Mouse (Mus musculus) limb, embryonic 13.5 days (tissue): ENCODE data around the gene Nrp2. TPM values are rescaled to one million over a fixed set of nuclear protein-coding genes. Genes with fewer than 3 reads are reported as not detected.

Source experiments
- ATAC-seq: fragments of 200-750 bp; cut with Nextera tagmentation; 2 replicates; pipeline ENCODE4 v1.8.0; 2017; ENCODE audit warnings: low read depth, moderate number of reproducible peaks, moderate TSS enrichment; ENCODE audit not compliant: low FRiP score
- H3K27ac ChIP-seq: fragments of 300-500 bp; sonication (generic); 2 replicates; pipeline ENCODE4 v1.5.1; 2015; ENCODE audit warnings: inconsistent platforms, mild to moderate bottlenecking, moderate library complexity
- H3K27me3 ChIP-seq: fragments of 300-500 bp; sonication (generic); 2 replicates; pipeline ENCODE4 v1.6.1; 2015; ENCODE audit warnings: mild to moderate bottlenecking, inconsistent platforms
- H3K36me3 ChIP-seq: fragments of 300-500 bp; sonication (generic); 2 replicates; pipeline ENCODE4 v1.6.1; 2015; ENCODE audit warnings: inconsistent platforms, mild to moderate bottlenecking, moderate library complexity
- H3K4me1 ChIP-seq: fragments of 300-500 bp; sonication (generic); 2 replicates; pipeline ENCODE4 v1.6.1; 2015; ENCODE audit warnings: inconsistent platforms
- H3K4me2 ChIP-seq: fragments of 300-500 bp; sonication (generic); replicated peaks from 2 replicates; pipeline ENCODE4 v1.6.1; 2015; ENCODE audit warnings: inconsistent platforms, mild to moderate bottlenecking, moderate library complexity
- H3K4me3 ChIP-seq: fragments of 300-500 bp; sonication (generic); 2 replicates; pipeline ENCODE4 v1.5.1; 2015; ENCODE audit warnings: moderate library complexity, mild to moderate bottlenecking, inconsistent platforms
- H3K9ac ChIP-seq: fragments of 300-500 bp; sonication (generic); 2 replicates; pipeline ENCODE4 v1.6.1; 2015; ENCODE audit warnings: mild to moderate bottlenecking, inconsistent platforms
- H3K9me3 ChIP-seq: fragments of 300-500 bp; sonication (generic); 2 replicates; pipeline ENCODE4 v1.6.1; 2016; ENCODE audit warnings: inconsistent platforms
- WGBS: fragments of 180-500 bp; shearing (Covaris S2); methylation state at CpG from one replicate; pipeline ENCODE4 v1.1.7; 2015; 5-methylcytosine and 5-hydroxymethylcytosine counted together
- polyA plus RNA-seq: library from polyadenylated mRNA; unstranded; fragments of >200 nt; fragmentation: Nextera tagmentation; extraction: Ambion mirVana; gene quantifications from 2 replicates; pipeline ENCODE4 v1.2.1, GENCODE M21; 2015

The Nrp2 gene
- polyA plus RNA-seq, 1 experiment from 2014 or later = 39.6 TPM

GRCm38 (mm10) chr1:62706085-62707021 lies 3.3 kb downstream of the Nrp2 start:
- H3K9me3 ChIP-seq = no peaks in the 10 kb centered on the region
- WGBS = under 1% methylated on average over 73 of the region's 73 CpGs
- H3K27me3 ChIP-seq = peaks cover 36% of the 10 kb centered on the region
- peak overlapping the region; percentile 71 for H3K4me3 ChIP-seq
- no peaks in the 10 kb centered on the region for H3K36me3 ChIP-seq
- peak overlapping the region; percentile 85 for H3K9ac ChIP-seq
- peak; percentile 37 for ATAC-seq
- H3K4me2 ChIP-seq = peak overlapping the region; percentile 97
- H3K27ac ChIP-seq = peak overlapping the region; percentile 80
- H3K4me1 ChIP-seq = peaks cover 67% of the 10 kb centered on the region

- Histone ChIP-seq H3K4me1 (peaks cover 64% of the 10 kb centered on the region), H3K27ac (peak overlapping the region; percentile 80), H3K27me3 (peaks cover 28% of the 10 kb centered on the region), H3K36me3 (no peaks in the 10 kb centered on the region), H3K4me2 (peak overlapping the region; percentile 97), H3K9me3 (no peaks in the 10 kb centered on the region), H3K4me3 (peak overlapping the region; percentile 71), H3K9ac (peak overlapping the region; percentile 85)
- under 1% methylated on average over 35 of the region's 35 CpGs for WGBS
- no peak; the same call in 1 of the 2 replicates for ATAC-seq
These were observed 4.2 kb downstream of the Nrp2 start for GRCm38 (mm10) chr1:62707101-62707912.

DNA sequence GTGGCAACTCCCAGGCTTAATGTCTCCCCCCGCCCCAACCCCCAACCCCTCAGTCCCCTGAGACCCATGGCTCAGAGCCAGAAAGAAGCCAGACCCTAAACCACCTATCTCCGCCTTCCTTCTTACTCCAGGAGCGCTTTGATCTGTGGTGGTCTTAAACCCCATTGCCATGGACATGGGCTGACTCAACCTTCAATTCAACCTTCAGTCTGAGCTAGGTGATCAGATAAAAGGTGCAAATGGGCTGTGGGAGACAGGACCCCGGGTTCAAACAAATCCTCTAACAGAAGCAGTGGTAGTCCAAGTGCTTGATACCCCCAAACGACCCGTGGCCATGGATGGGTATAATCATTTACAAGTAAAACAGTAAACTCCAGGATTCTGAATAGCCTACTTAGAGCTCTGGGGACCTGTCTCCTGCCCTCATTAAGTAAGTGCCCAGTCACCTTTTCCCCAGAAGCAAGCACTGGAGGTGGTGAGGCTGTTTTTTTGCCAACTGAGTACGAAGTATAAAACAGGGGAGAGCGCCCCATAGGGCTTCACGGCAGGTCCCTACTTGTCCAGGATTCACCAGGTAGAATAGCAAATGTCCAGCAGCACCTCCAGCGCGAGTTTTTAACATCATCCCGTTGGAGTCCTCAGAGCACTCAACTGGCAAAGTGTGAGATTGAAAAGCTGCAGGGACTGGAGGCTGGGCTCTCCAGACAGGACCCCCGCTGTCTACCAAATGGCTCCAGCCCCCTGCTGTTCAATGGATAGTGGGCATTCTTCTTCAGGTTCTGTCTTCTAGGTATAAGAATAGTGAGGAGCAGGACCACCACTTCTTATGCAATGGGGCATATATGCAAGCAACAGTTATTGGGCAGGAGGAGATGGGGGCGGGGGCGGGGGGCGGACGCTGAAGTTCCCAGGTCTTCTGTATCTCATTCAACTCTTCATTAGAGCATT lies 5.1 kb downstream of the Nrp2 start:
- ATAC-seq = no peak

GRCm38 (mm10) chr1:62709770-62710335 lies 6.8 kb downstream of the Nrp2 start:
- Histone ChIP-seq H3K27ac (no peak overlapping the region; the same call in 1 of the 2 replicates), H3K4me3 (no peak overlapping the region), H3K9ac (0 out of 2 replicates have a peak overlapping the region, but pooled peaks have one; percentile 21), H3K4me1 (peaks cover 67% of the 10 kb centered on the region), H3K4me2 (peak overlapping the region; percentile 97), H3K27me3 (peaks cover 19% of the 10 kb centered on the region), H3K9me3 (no peaks in the 10 kb centered on the region), H3K36me3 (no peaks in the 10 kb centered on the region)
- ATAC-seq = no peak
- WGBS = 22% methylated on average over 5 of the region's 5 CpGs

More for the DNA sequence above, 5.1 kb downstream of the Nrp2 start:
- H3K36me3 ChIP-seq = no peaks in the 10 kb centered on the region
- peak overlapping the region; percentile 85; the same call in 1 of the 2 replicates for H3K9ac ChIP-seq
- H3K4me1 ChIP-seq = peaks cover 67% of the 10 kb centered on the region
- WGBS = 14% methylated on average over 17 of the region's 17 CpGs
- H3K4me2 ChIP-seq = peak overlapping the region; percentile 97
- peak overlapping the region; percentile 71 for H3K4me3 ChIP-seq
- peaks cover 26% of the 10 kb centered on the region for H3K27me3 ChIP-seq
- no peak overlapping the region for H3K27ac ChIP-seq
- H3K9me3 ChIP-seq = no peaks in the 10 kb centered on the region

GRCm38 (mm10) chr1:62713021-62713676 lies 10.1 kb downstream of the Nrp2 start:
- no peak overlapping the region for H3K4me2 ChIP-seq
- ATAC-seq = no peak
- H3K4me3 ChIP-seq = no peak overlapping the region
- H3K27me3 ChIP-seq = peaks cover 9% of the 10 kb centered on the region
- H3K9me3 ChIP-seq = no peaks in the 10 kb centered on the region
- WGBS = 64% methylated on average over 17 of the region's 17 CpGs
- H3K36me3 ChIP-seq = no peaks in the 10 kb centered on the region
- peaks cover 72% of the 10 kb centered on the region for H3K4me1 ChIP-seq
- no peak overlapping the region for H3K9ac ChIP-seq
- H3K27ac ChIP-seq = no peak overlapping the region

GRCm38 (mm10) chr1:62715004-62715403 lies 11.9 kb downstream of the Nrp2 start:
- Histone ChIP-seq H3K27me3 (no peaks in the 10 kb centered on the region; the same call in 1 of the 2 replicates), H3K9me3 (no peaks in the 10 kb centered on the region), H3K4me2 (no peak overlapping the region), H3K36me3 (peaks cover 11% of the 10 kb centered on the region; the same call in 1 of the 2 replicates), H3K4me1 (peaks cover 71% of the 10 kb centered on the region), H3K27ac (no peak overlapping the region), H3K4me3 (no peak overlapping the region), H3K9ac (no peak overlapping the region)
- WGBS = 85% methylated on average over 1 of the region's 1 CpGs
- no peak for ATAC-seq

DNA sequence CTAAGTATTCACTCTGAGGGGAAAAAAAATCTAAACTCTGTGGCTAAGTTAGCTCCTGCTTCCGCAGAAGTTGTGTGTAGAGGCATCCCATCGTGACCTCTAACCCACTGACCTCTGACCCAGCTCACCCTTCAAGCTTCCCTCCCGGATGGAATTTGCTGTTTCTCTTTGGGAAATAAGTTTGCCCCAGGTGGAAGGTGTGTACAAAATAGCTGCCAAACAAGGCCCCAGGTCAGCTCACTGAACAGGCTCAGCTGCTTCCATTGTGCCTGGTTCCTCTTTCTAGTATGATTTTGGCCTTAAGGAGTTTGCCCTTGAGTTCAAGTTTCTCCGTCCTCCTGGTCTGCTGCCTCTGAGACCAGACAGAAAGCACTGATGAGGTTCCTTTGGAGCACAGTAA lies 12.6 kb downstream of the Nrp2 start:
- Histone ChIP-seq H3K27me3 (no peaks in the 10 kb centered on the region), H3K27ac (no peak overlapping the region), H3K9me3 (no peaks in the 10 kb centered on the region), H3K9ac (no peak overlapping the region), H3K36me3 (peaks cover 17% of the 10 kb centered on the region; the same call in 1 of the 2 replicates), H3K4me1 (peaks cover 71% of the 10 kb centered on the region), H3K4me3 (no peak overlapping the region), H3K4me2 (0 out of 2 replicates have a peak overlapping the region, but pooled peaks have one; percentile 7)
- WGBS = 46% methylated on average over 4 of the region's 4 CpGs
- ATAC-seq = no peak

- ATAC-seq = 0 out of 2 replicates have a peak, but pooled peaks have one; percentile 45
- 24% methylated on average over 10 of the region's 10 CpGs for WGBS
- peak overlapping the region; percentile 34 for H3K4me2 ChIP-seq
- no peak overlapping the region for H3K4me3 ChIP-seq
- H3K4me1 ChIP-seq = peaks cover 69% of the 10 kb centered on the region
- H3K27me3 ChIP-seq = no peaks in the 10 kb centered on the region
- no peak overlapping the region for H3K27ac ChIP-seq
- H3K36me3 ChIP-seq = peaks cover 23% of the 10 kb centered on the region
- H3K9ac ChIP-seq = no peak overlapping the region
- H3K9me3 ChIP-seq = no peaks in the 10 kb centered on the region
These were observed 13.9 kb downstream of the Nrp2 start for GRCm38 (mm10) chr1:62716836-62717478.

DNA sequence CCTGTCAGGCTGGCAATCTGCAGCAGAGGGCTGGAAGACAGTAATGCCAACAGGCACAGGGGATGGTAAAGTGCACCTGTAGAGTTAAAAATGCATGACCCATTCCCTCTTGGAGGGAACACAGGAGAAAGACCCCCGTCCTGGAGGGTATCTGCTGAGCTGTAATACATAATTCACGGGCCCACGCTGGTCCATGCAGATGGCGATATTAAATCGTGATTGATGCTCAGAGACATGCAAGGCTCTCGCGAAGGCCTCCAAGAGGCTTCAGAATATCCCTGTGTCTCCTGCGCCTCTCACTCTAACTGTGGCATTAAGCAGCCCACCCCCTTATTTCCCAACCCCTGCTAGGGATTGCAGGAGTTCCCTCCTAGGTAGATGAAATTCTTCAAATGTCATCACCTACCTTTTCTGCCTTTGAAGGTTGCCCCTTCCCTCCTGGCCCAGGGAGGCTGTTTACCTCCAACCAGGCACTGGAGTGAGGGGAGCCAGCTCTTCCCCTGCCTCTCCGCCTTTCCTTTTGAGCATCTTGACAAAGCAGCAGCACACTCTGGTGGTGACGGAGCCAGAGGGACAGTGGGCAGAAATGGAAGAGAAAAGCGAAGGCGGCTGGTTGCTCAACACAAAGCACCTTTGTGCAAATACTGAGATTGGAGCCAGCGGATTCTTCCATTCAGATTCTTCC lies 14.6 kb downstream of the Nrp2 start:
- Histone ChIP-seq H3K9me3 (no peaks in the 10 kb centered on the region), H3K27ac (no peak overlapping the region), H3K4me2 (peak overlapping the region; percentile 34; the same call in 1 of the 2 replicates), H3K27me3 (no peaks in the 10 kb centered on the region), H3K9ac (no peak overlapping the region), H3K36me3 (peaks cover 30% of the 10 kb centered on the region), H3K4me3 (no peak overlapping the region), H3K4me1 (peaks cover 64% of the 10 kb centered on the region)
- ATAC-seq = no peak
- WGBS = 53% methylated on average over 13 of the region's 13 CpGs

GRCm38 (mm10) chr1:62718237-62718571 lies 15.1 kb downstream of the Nrp2 start:
- Histone ChIP-seq H3K9ac (no peak overlapping the region), H3K4me1 (peaks cover 59% of the 10 kb centered on the region), H3K9me3 (no peaks in the 10 kb centered on the region), H3K27me3 (no peaks in the 10 kb centered on the region), H3K4me3 (no peak overlapping the region), H3K36me3 (peaks cover 35% of the 10 kb centered on the region), H3K4me2 (no peak overlapping the region), H3K27ac (no peak overlapping the region)
- ATAC-seq = no peak
- WGBS = 30% methylated on average over 5 of the region's 5 CpGs
